Mouse (Mus musculus): ENCODE measurements around the gene Zfp949.
"Not testable (repeated sequence)": the region's sequence is repeated elsewhere in the genome, so short reads cannot be mapped to it uniquely, and the experiment has no call there.

DNA sequence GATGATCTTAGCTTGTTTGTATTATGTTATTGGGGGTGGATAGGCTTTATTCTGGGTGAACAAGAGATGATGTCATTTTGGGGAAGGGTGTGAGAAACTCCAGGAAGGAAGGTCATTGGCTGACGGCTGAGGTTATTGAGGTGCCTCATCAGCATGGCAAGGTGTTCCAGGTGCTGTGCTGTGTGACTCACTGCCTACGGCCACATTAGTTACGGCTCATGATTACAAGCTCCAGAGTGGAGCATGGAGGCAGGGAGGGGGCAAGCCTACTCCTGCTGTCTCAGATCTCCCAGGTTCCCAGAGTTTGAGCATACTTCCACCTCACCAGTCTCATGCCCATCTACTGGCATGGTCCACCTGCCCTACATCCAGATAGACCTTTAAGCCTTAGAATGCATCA, 22.7 kb downstream of the Zfp949 start:
- not testable (repeated sequence) for TF ChIP-seq MAX (IDR thresholded peaks at IDR 0.05); CTCF (IDR thresholded peaks at IDR 0.05; ENCODE audit: control insufficient read depth, insufficient read depth, insufficient read length); MYOG (IDR thresholded peaks at IDR 0.05; ENCODE audit: control insufficient read depth, extremely low read depth, insufficient read length); USF1 (IDR thresholded peaks at IDR 0.05; ENCODE audit: low read depth); FOSL1 (IDR thresholded peaks at IDR 0.05; ENCODE audit: insufficient read depth, low read length, poor library complexity, severe bottlenecking)
